Mouse (Mus musculus) hindbrain, embryonic 16.5 days (tissue): ENCODE results near the gene Hist1h3h. TPM values are rescaled to one million over a fixed set of nuclear protein-coding genes. Genes with fewer than 3 reads are reported as not detected.
"Not testable (repeated sequence)": the region's sequence is repeated elsewhere in the genome, so short reads cannot be mapped to it uniquely, and the experiment has no call there.

Experiments
- ATAC-seq: fragments of 200-750 bp; cut with Nextera tagmentation; 2 replicates; pipeline ENCODE4 v1.8.0; 2017; ENCODE audit warnings: moderate TSS enrichment, moderate library complexity
- H3K27ac ChIP-seq: fragments of 300-500 bp; sonication (generic); 2 replicates; pipeline ENCODE4 v1.5.1; 2014; ENCODE audit warnings: low read depth, mild to moderate bottlenecking, control low read depth, low read length, moderate library complexity
- H3K27me3 ChIP-seq: fragments of 300-500 bp; sonication (generic); replicated peaks from 2 replicates; pipeline ENCODE4 v1.6.1; 2014; ENCODE audit warnings: low read length; ENCODE audit not compliant: control insufficient read depth, insufficient read depth
- H3K36me3 ChIP-seq: fragments of 300-500 bp; sonication (generic); 2 replicates; pipeline ENCODE4 v1.6.1; 2014; ENCODE audit warnings: mild to moderate bottlenecking, low read length, moderate library complexity, mixed read lengths; ENCODE audit not compliant: control insufficient read depth, insufficient read depth
- H3K4me1 ChIP-seq: fragments of 300-500 bp; sonication (generic); 2 replicates; pipeline ENCODE4 v1.6.1; 2014; ENCODE audit warnings: low read depth, low read length; ENCODE audit not compliant: control insufficient read depth, insufficient read depth
- H3K4me2 ChIP-seq: fragments of 300-500 bp; sonication (generic); 2 replicates; pipeline ENCODE4 v1.6.1; 2014; ENCODE audit warnings: mild to moderate bottlenecking, low read length, control low read depth, moderate library complexity
- H3K4me3 ChIP-seq: fragments of 300-500 bp; sonication (generic); 2 replicates; pipeline ENCODE4 v1.5.1; 2014; ENCODE audit warnings: mild to moderate bottlenecking, low read length, control low read depth, moderate library complexity
- H3K9ac ChIP-seq: fragments of 300-500 bp; sonication (generic); 2 replicates; pipeline ENCODE4 v1.6.1; 2014; ENCODE audit warnings: low read depth, mild to moderate bottlenecking, control low read depth, low read length, moderate library complexity
- H3K9me3 ChIP-seq: fragments of 300-500 bp; sonication (generic); 2 replicates; pipeline ENCODE4 v1.6.1; 2014; ENCODE audit warnings: mild to moderate bottlenecking, low read length, moderate library complexity; ENCODE audit not compliant: control insufficient read depth
- WGBS: fragments of 180-500 bp; shearing (Covaris S2); extraction: QIAGEN DNeasy Blood & Tissue Kit; methylation state at CpG from one replicate; pipeline ENCODE4 v1.1.7; 2014; 5-methylcytosine and 5-hydroxymethylcytosine counted together
- polyA plus RNA-seq: library from polyadenylated mRNA; unstranded; fragments of >200 nt; fragmentation: Nextera tagmentation; extraction: Ambion mirVana; gene quantifications from 2 replicates; pipeline ENCODE4 v1.2.1, GENCODE M21; 2015

Gene Hist1h3h
- polyA plus RNA-seq, 1 experiment from 2014 or later = 0.98 TPM

DNA sequence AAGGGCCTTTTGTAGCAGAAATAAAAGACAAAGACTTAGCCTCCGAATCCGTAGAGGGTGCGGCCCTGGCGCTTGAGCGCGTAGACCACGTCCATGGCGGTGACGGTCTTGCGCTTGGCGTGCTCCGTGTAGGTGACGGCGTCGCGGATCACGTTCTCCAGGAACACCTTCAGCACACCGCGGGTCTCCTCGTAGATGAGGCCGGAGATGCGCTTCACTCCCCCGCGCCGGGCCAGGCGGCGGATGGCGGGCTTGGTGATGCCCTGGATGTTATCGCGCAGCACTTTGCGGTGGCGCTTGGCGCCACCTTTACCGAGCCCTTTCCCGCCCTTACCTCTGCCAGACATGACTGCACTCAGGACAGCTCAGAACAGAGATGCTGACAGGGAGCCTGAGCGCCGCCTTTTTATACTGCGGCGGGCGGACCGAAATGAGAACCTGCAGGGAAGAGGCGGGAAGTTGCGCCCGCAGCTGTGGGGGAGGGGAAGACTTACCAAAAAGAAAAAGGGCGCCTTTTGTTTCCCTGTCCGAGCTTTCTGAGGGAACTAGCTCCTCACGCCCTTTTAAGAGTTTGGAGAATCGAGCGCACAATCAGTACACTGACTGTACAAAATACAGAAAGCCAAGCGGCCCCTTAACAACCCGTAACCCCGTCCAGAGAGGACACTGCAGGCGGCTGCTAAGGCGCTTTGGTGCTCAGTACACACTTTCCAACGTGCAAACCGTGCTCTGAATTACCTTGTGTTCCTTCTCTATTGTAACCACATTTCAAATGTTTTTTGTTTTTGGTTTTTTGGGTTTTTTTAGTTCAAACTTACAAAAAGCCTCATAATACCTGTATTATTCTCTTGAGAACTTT is 32.9 kb downstream of the Hist1h3h start, which contains the start of gene Hist1h4k:
Gene Hist1h4k, minus strand, starts transcription at position 347 of the 859 bp plus-strand sequence.
- ATAC-seq = peak; percentile 92
- H3K27me3 ChIP-seq, H3K36me3 ChIP-seq, H3K9me3 ChIP-seq: not testable (repeated sequence)
- Histone ChIP-seq H3K9ac (peak within 1 kb of the TSS; percentile 60), H3K4me3 (peak within 1 kb of the TSS; percentile 48), H3K27ac (peak within 1 kb of the TSS; percentile 79), H3K4me1 (peaks cover 18% of the 10 kb centered on the region), H3K4me2 (peak within 1 kb of the TSS; percentile 78)
- under 1% methylated on average over 39 of the region's 56 CpGs for WGBS

DNA sequence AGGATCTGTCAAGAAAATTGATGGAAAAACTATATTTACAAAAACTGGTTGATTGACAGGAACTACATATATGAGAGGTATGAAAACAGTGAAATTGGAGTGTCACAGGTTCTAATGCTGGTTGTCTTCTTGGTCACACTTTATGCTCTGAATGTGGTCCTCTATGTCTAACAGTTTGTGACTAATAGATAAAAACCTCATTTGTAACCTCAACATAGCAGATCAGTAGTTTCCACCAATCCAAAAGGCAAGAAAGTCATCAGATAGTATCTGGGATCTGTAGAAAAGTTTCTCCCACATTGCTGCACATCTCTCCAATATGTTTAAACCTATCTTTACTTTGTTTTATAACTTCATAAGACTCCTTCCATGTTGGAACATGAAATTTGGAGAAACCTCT is 34.0 kb downstream of the Hist1h3h start:
- H3K4me2 ChIP-seq = no peak overlapping the region
- H3K9ac ChIP-seq = no peak overlapping the region
- no peak overlapping the region for H3K4me3 ChIP-seq
- H3K27ac ChIP-seq = no peak overlapping the region
- no peaks in the 10 kb centered on the region for H3K27me3 ChIP-seq
- peaks cover 18% of the 10 kb centered on the region for H3K4me1 ChIP-seq
- ATAC-seq = no peak
- H3K36me3 ChIP-seq = no peaks in the 10 kb centered on the region
- H3K9me3 ChIP-seq = no peaks in the 10 kb centered on the region

DNA sequence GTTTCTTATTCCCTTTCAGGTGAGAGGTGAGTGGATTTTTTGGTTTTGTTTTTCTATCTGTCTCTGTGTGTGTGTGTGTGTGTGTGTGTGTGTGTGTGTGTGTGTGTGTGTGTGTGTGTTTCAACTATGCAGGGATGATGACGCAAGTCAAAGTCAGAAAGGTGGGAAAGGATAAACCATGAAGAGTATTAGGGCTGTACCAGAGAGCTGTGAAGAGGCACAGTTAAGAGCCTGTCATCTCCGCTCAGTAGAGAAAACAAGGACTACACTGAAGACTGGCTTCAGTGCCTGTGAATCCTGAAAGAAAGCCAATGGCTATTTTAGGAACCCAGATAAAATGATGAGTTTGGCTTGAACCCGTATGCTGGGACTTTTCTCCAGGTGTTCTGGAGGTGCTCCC is 34.4 kb downstream of the Hist1h3h start:
- no peak overlapping the region for H3K27ac ChIP-seq
- H3K27me3 ChIP-seq = no peaks in the 10 kb centered on the region
- no peak overlapping the region for H3K4me2 ChIP-seq
- no peak overlapping the region for H3K9ac ChIP-seq
- no peak for ATAC-seq
- H3K36me3 ChIP-seq = no peaks in the 10 kb centered on the region
- H3K9me3 ChIP-seq = no peaks in the 10 kb centered on the region
- no peak overlapping the region for H3K4me3 ChIP-seq
- H3K4me1 ChIP-seq = peaks cover 18% of the 10 kb centered on the region
- 80% methylated on average over 3 of the region's 3 CpGs for WGBS

GRCm38 (mm10) chr13:21752356-21752755 is 34.9 kb downstream of the Hist1h3h start:
- WGBS = 50% methylated on average over 3 of the region's 3 CpGs

GRCm38 (mm10) chr13:21753051-21753523 is 35.6 kb downstream of the Hist1h3h start:
- ATAC-seq = no peak
- H3K9me3 ChIP-seq = no peaks in the 10 kb centered on the region
- H3K27ac ChIP-seq = peak overlapping the region; percentile 88
- no peaks in the 10 kb centered on the region for H3K27me3 ChIP-seq
- no peaks in the 10 kb centered on the region for H3K36me3 ChIP-seq
- H3K4me3 ChIP-seq = peak overlapping the region; percentile 48
- peak overlapping the region; percentile 82 for H3K4me2 ChIP-seq
- H3K4me1 ChIP-seq = peaks cover 18% of the 10 kb centered on the region
- 4% methylated on average over 10 of the region's 10 CpGs for WGBS
- H3K9ac ChIP-seq = peak overlapping the region; percentile 63

More at GRCm38 (mm10) chr13:21752356-21752755, 34.9 kb downstream of the Hist1h3h start:
- no peaks in the 10 kb centered on the region for H3K27me3 ChIP-seq
- no peak overlapping the region for H3K9ac ChIP-seq
- no peaks in the 10 kb centered on the region for H3K36me3 ChIP-seq
- H3K4me2 ChIP-seq = no peak overlapping the region
- no peak overlapping the region for H3K4me3 ChIP-seq
- H3K4me1 ChIP-seq = peaks cover 18% of the 10 kb centered on the region
- H3K9me3 ChIP-seq = no peaks in the 10 kb centered on the region
- no peak for ATAC-seq
- no peak overlapping the region for H3K27ac ChIP-seq

GRCm38 (mm10) chr13:21753524-21754285 is 36.2 kb downstream of the Hist1h3h start, which contains the start of the genes Hist1h2ak and Hist1h2bn:
Gene Hist1h2ak (minus strand): TSS chr13:21753827.
Gene Hist1h2bn (plus strand): TSS chr13:21754123.
- Histone ChIP-seq H3K9ac (peak within 1 kb of the TSS; percentile 63), H3K4me2 (peak within 1 kb of the TSS; percentile 82), H3K4me3 (peak within 1 kb of the TSS; percentile 48), H3K4me1 (peaks cover 18% of the 10 kb centered on the region), H3K27ac (peak within 1 kb of the TSS; percentile 88)
- H3K9me3 ChIP-seq, H3K36me3 ChIP-seq, H3K27me3 ChIP-seq: not testable (repeated sequence)
- WGBS = under 1% methylated on average over 35 of the region's 50 CpGs
- ATAC-seq = peak; percentile 97

- Histone ChIP-seq H3K4me1 (peaks cover 13% of the 10 kb centered on the region), H3K9ac (peak overlapping the region; percentile 43), H3K4me2 (peak overlapping the region; percentile 82), H3K27ac (peak overlapping the region; percentile 77), H3K4me3 (peak overlapping the region; percentile 48)
- not testable (repeated sequence) for H3K36me3 ChIP-seq, H3K9me3 ChIP-seq, ATAC-seq, H3K27me3 ChIP-seq
- WGBS = under 1% methylated on average over 15 of the region's 26 CpGs
These were observed 37.0 kb downstream of the Hist1h3h start for GRCm38 (mm10) chr13:21754294-21755001.

GRCm38 (mm10) chr13:21755707-21756106 is 38.2 kb downstream of the Hist1h3h start:
- no peaks in the 10 kb centered on the region for H3K9me3 ChIP-seq
- no peaks in the 10 kb centered on the region for H3K36me3 ChIP-seq
- H3K4me2 ChIP-seq = no peak overlapping the region
- no peaks in the 10 kb centered on the region for H3K27me3 ChIP-seq
- H3K27ac ChIP-seq = no peak overlapping the region
- peaks cover 10% of the 10 kb centered on the region for H3K4me1 ChIP-seq
- 55% methylated on average over 1 of the region's 1 CpGs for WGBS
- no peak overlapping the region for H3K4me3 ChIP-seq
- no peak overlapping the region for H3K9ac ChIP-seq
- ATAC-seq = no peak
